ENCODE assay signal across 8 mouse cellular contexts in the genomic region with DNA sequence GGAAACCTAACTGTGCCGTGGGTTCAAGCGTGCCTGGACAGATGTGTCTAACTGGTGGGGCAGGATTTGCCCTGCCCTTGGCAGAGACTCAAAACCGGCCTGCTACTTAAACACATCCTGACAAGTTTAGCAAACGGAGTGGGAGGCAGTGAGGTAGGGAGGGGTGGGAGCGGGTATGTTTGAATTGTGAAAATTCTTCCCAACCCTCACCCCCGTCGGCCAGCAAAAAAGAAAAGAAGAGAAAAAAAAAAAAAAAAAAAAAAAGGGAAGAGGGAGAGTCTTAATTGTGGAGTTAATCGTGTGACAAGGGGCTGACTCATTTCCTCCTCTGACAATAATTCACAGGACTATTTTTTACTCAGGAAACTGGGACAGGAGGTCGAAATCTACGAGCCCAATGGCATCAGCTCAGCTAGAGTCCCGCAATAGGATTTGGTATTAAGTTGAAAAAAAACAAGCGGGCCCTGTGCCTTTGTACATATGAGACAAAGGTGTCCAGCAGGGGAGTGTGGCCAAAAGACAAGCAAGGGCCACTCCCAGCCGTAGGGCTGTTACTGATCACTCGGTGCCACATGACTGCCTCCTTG. TPM values are rescaled to one million over a fixed set of nuclear protein-coding genes. Genes with fewer than 3 reads are reported as not detected.
DNase-seq lines count a peak whose midpoint lies in the region; ATAC-seq and TF ChIP-seq lines count a peak whose summit lies in the region.

No protein-coding gene starts in this region.

- peak; percentile 12; the same call in 1 of the 2 replicates for TF ChIP-seq CTCF in intestine, postnatal 0 days (IDR thresholded peaks at IDR 0.05; ENCODE audit: low read depth)
- TF ChIP-seq CTCF in lung, postnatal 0 days (IDR thresholded peaks at IDR 0.05) = peak; percentile 18; the same call in 1 of the 2 replicates
- no peak for TF ChIP-seq CTCF in midbrain, postnatal 0 days (IDR thresholded peaks at IDR 0.05)

- H3K27me3 ChIP-seq in hindbrain, embryonic 10.5 days (ENCODE audit: insufficient read depth, poor library complexity, severe bottlenecking) = peaks cover 42% of the 10 kb centered on the region
- peaks cover 4% of the 10 kb centered on the region for H3K27me3 ChIP-seq in hindbrain, embryonic 16.5 days (replicated peaks; ENCODE audit: control insufficient read depth, insufficient read depth, low read length)
- H3K27me3 ChIP-seq in embryonic facial prominence, embryonic 13.5 days = peaks cover 14% of the 10 kb centered on the region
- H3K27me3 ChIP-seq in intestine, postnatal 0 days (replicated peaks; ENCODE audit: control insufficient read depth, insufficient read depth, low read length) = no peaks in the 10 kb centered on the region
- H3K27me3 ChIP-seq in lung, postnatal 0 days (replicated peaks; ENCODE audit: insufficient read depth, low read length) = no peaks in the 10 kb centered on the region
- H3K27me3 ChIP-seq in midbrain, postnatal 0 days (ENCODE audit: insufficient read depth, low read length) = 0 out of 2 replicates have a peak, but pooled peaks cover 12% of the 10 kb centered on the region

- H3K27ac ChIP-seq in hindbrain, embryonic 10.5 days = 0 out of 2 replicates have a peak overlapping the region, but pooled peaks have one; percentile 24
- no peak overlapping the region for H3K27ac ChIP-seq in hindbrain, embryonic 16.5 days (ENCODE audit: low read depth, low read length)
- peak overlapping the region; percentile 71 for H3K27ac ChIP-seq in embryonic facial prominence, embryonic 13.5 days
- 0 out of 2 replicates have a peak overlapping the region, but pooled peaks have one; percentile 10 for H3K27ac ChIP-seq in intestine, postnatal 0 days (ENCODE audit: low read depth, low read length)
- H3K27ac ChIP-seq in lung, postnatal 0 days (ENCODE audit: low read length) = peak overlapping the region; percentile 68
- no peak overlapping the region for H3K27ac ChIP-seq in midbrain, postnatal 0 days (ENCODE audit: low read depth, low read length)

- H3K36me3 ChIP-seq in hindbrain, embryonic 10.5 days = no peaks in the 10 kb centered on the region
- H3K36me3 ChIP-seq in hindbrain, embryonic 16.5 days (ENCODE audit: control insufficient read depth, insufficient read depth, low read length) = no peaks in the 10 kb centered on the region
- H3K36me3 ChIP-seq in embryonic facial prominence, embryonic 13.5 days = no peaks in the 10 kb centered on the region
- no peaks in the 10 kb centered on the region for H3K36me3 ChIP-seq in intestine, postnatal 0 days (ENCODE audit: control insufficient read depth, insufficient read depth)
- H3K36me3 ChIP-seq in lung, postnatal 0 days (ENCODE audit: insufficient read depth, low read length) = no peaks in the 10 kb centered on the region
- no peaks in the 10 kb centered on the region for H3K36me3 ChIP-seq in midbrain, postnatal 0 days (ENCODE audit: insufficient read depth, low read length)

- H3K9ac ChIP-seq in hindbrain, embryonic 16.5 days (ENCODE audit: low read depth, low read length) = no peak overlapping the region
- H3K9ac ChIP-seq in embryonic facial prominence, embryonic 13.5 days = 0 out of 2 replicates have a peak overlapping the region, but pooled peaks have one; percentile 27
- no peak overlapping the region for H3K9ac ChIP-seq in intestine, postnatal 0 days (ENCODE audit: low read depth, low read length)
- H3K9ac ChIP-seq in lung, postnatal 0 days (replicated peaks; ENCODE audit: low read depth) = no peak overlapping the region; the same call in 1 of the 2 replicates
- H3K9ac ChIP-seq in midbrain, postnatal 0 days (replicated peaks; ENCODE audit: low read length, poor library complexity, severe bottlenecking) = no peak overlapping the region

- H3K4me3 ChIP-seq in hindbrain, embryonic 10.5 days = no peak overlapping the region
- no peak overlapping the region for H3K4me3 ChIP-seq in hindbrain, embryonic 16.5 days (ENCODE audit: low read length)
- no peak overlapping the region for H3K4me3 ChIP-seq in embryonic facial prominence, embryonic 13.5 days
- H3K4me3 ChIP-seq in intestine, postnatal 0 days (ENCODE audit: low read depth, low read length) = no peak overlapping the region
- H3K4me3 ChIP-seq in lung, postnatal 0 days (ENCODE audit: low read depth, low read length) = no peak overlapping the region
- no peak overlapping the region for H3K4me3 ChIP-seq in midbrain, postnatal 0 days (ENCODE audit: low read depth, low read length)

- H3K9me3 ChIP-seq in hindbrain, embryonic 10.5 days = no peaks in the 10 kb centered on the region
- no peaks in the 10 kb centered on the region for H3K9me3 ChIP-seq in hindbrain, embryonic 16.5 days (ENCODE audit: control insufficient read depth, low read length)
- H3K9me3 ChIP-seq in embryonic facial prominence, embryonic 13.5 days = no peaks in the 10 kb centered on the region
- no peaks in the 10 kb centered on the region for H3K9me3 ChIP-seq in intestine, postnatal 0 days (ENCODE audit: control insufficient read depth)
- H3K9me3 ChIP-seq in lung, postnatal 0 days (ENCODE audit: low read length) = no peaks in the 10 kb centered on the region
- no peaks in the 10 kb centered on the region for H3K9me3 ChIP-seq in midbrain, postnatal 0 days (ENCODE audit: low read length)

- no peak for DNase-seq in hindbrain, embryonic 10.5 days (ENCODE audit: low spot score)
- peak; percentile 90 for DNase-seq in lung, postnatal 0 days (ENCODE audit: low spot score)
- DNase-seq in thymus, postnatal 36 days = no peak
- DNase-seq in midbrain, postnatal 0 days (ENCODE audit: low spot score) = no peak
- DNase-seq in right cerebral cortex, adult 2 months (ENCODE audit: low spot score in 2 of 2) = no peak

- no peak overlapping the region; the same call in 1 of the 2 replicates for H3K4me2 ChIP-seq in hindbrain, embryonic 16.5 days (ENCODE audit: low read length)
- H3K4me2 ChIP-seq in embryonic facial prominence, embryonic 13.5 days = peak overlapping the region; percentile 20; the same call in 1 of the 2 replicates
- H3K4me2 ChIP-seq in intestine, postnatal 0 days (replicated peaks; ENCODE audit: low read depth) = peak overlapping the region; percentile 51
- peak overlapping the region; percentile 43 for H3K4me2 ChIP-seq in lung, postnatal 0 days (replicated peaks; ENCODE audit: low read depth, low read length)
- no peak overlapping the region for H3K4me2 ChIP-seq in midbrain, postnatal 0 days (ENCODE audit: low read depth, low read length, poor library complexity, severe bottlenecking)

- WGBS in hindbrain, embryonic 10.5 days = 31% methylated on average over 14 of the region's 14 CpGs
- 18% methylated on average over 14 of the region's 14 CpGs for WGBS in hindbrain, embryonic 16.5 days
- 30% methylated on average over 14 of the region's 14 CpGs for WGBS in embryonic facial prominence, embryonic 13.5 days
- 6% methylated on average over 14 of the region's 14 CpGs for WGBS in intestine, postnatal 0 days
- WGBS in lung, postnatal 0 days = 3% methylated on average over 14 of the region's 14 CpGs
- WGBS in midbrain, postnatal 0 days = 21% methylated on average over 14 of the region's 14 CpGs

- ATAC-seq in hindbrain, embryonic 16.5 days = no peak
- no peak for ATAC-seq in embryonic facial prominence, embryonic 13.5 days (ENCODE audit: insufficient number of reproducible peaks, insufficient read depth, low FRiP score, low TSS enrichment, low read depth)
- ATAC-seq in intestine, postnatal 0 days = 0 out of 2 replicates have a peak, but pooled peaks have one; percentile 20
- peak; percentile 73 for ATAC-seq in lung, postnatal 0 days
- no peak for ATAC-seq in midbrain, postnatal 0 days (ENCODE audit: low FRiP score)

- peaks cover 32% of the 10 kb centered on the region for H3K4me1 ChIP-seq in hindbrain, embryonic 10.5 days (replicated peaks)
- no peaks in the 10 kb centered on the region for H3K4me1 ChIP-seq in hindbrain, embryonic 16.5 days (ENCODE audit: control insufficient read depth, insufficient read depth, low read depth, low read length)
- H3K4me1 ChIP-seq in embryonic facial prominence, embryonic 13.5 days = peaks cover 30% of the 10 kb centered on the region
- H3K4me1 ChIP-seq in intestine, postnatal 0 days (replicated peaks; ENCODE audit: control insufficient read depth, insufficient read depth, low read length) = peaks cover 10% of the 10 kb centered on the region; the same call in 1 of the 2 replicates
- H3K4me1 ChIP-seq in lung, postnatal 0 days (ENCODE audit: insufficient read depth, low read depth, low read length) = peaks cover 15% of the 10 kb centered on the region; the same call in 1 of the 2 replicates
- H3K4me1 ChIP-seq in midbrain, postnatal 0 days (ENCODE audit: insufficient read depth, low read length) = no peaks in the 10 kb centered on the region

- peak; percentile 79 for TF ChIP-seq EP300 in lung, postnatal 0 days (IDR thresholded peaks at IDR 0.05)

RNA-seq across cellular contexts. Expression of gene Hnrnpa3, which starts 46.0 kb away (rescaled TPM):
- polyA plus RNA-seq in hindbrain, embryonic 10.5 days (2016; fragmentation: Nextera tagmentation; extraction: Ambion mirVana) = 236 and 359 TPM in 2 replicates
- 150 and 172 TPM in 2 replicates for polyA plus RNA-seq in hindbrain, embryonic 16.5 days (2015; fragmentation: Nextera tagmentation; extraction: Ambion mirVana)
- polyA plus RNA-seq in embryonic facial prominence, embryonic 13.5 days (2015; fragmentation: Nextera tagmentation; extraction: Ambion mirVana) = 269 and 343 TPM in 2 replicates
- polyA plus RNA-seq in intestine, postnatal 0 days (2015; fragmentation: Nextera tagmentation; extraction: Ambion mirVana) = 149 and 151 TPM in 2 replicates
- 114 and 129 TPM in 2 replicates for polyA plus RNA-seq in lung, postnatal 0 days (2015; fragmentation: Nextera tagmentation; extraction: Ambion mirVana)
- total RNA-seq in midbrain, postnatal 0 days (2014; rRNA removed) = 83.7 and 116 TPM in 2 replicates
- polyA plus RNA-seq in midbrain, postnatal 0 days (2015; fragmentation: Nextera tagmentation; extraction: Ambion mirVana) = 87.7 and 96.6 TPM in 2 replicates

Comparison
In these comparisons a context has a peak if more than half of its experiments do, and no peak if none do; other contexts are left out.
1. H3K27ac ChIP-seq: peak in hindbrain, embryonic 10.5 days (single experiment), embryonic facial prominence, embryonic 13.5 days (single experiment), intestine, postnatal 0 days (single experiment) and lung, postnatal 0 days (single experiment); none in hindbrain, embryonic 16.5 days (single experiment) and midbrain, postnatal 0 days (single experiment).
2. ATAC-seq: peak in intestine, postnatal 0 days (single experiment) and lung, postnatal 0 days (single experiment); none in hindbrain, embryonic 16.5 days (single experiment), embryonic facial prominence, embryonic 13.5 days (single experiment) and midbrain, postnatal 0 days (single experiment).
3. H3K4me2 ChIP-seq: peak in embryonic facial prominence, embryonic 13.5 days (single experiment), intestine, postnatal 0 days (single experiment) and lung, postnatal 0 days (single experiment); none in hindbrain, embryonic 16.5 days (single experiment) and midbrain, postnatal 0 days (single experiment).